Mouse (Mus musculus): Measurements from ENCODE around the gene Lipc. TPM values are rescaled to one million over a fixed set of nuclear protein-coding genes. Genes with fewer than 3 reads are reported as not detected.

The Lipc gene
- not detected for polyA plus RNA-seq (2017; shearing (Covaris generic))

GRCm38 (mm10) chr9:70952126-70952525, at the start of gene Lipc:
Gene Lipc (minus strand): TSS chr9:70952226.

Other genes with a start within 250 kb of the Lipc start
- gene Aqp9, start 216.5 kb upstream of the Lipc start, polyA plus RNA-seq (2017; shearing (Covaris generic)): 0.65 TPM